Mouse (Mus musculus) intestine, postnatal 0 days (tissue): ENCODE measurements around the gene Nmu. TPM values are rescaled to one million over a fixed set of nuclear protein-coding genes. Genes with fewer than 3 reads are reported as not detected.

Experiments
- ATAC-seq: fragments of 200-750 bp; cut with Nextera tagmentation; 2 replicates; pipeline ENCODE4 v1.8.0; 2017; ENCODE audit warnings: mild to moderate bottlenecking, moderate TSS enrichment, moderate library complexity
- H3K27ac ChIP-seq: fragments of 300-500 bp; sonication (generic); 2 replicates; pipeline ENCODE4 v1.5.1; 2014; ENCODE audit warnings: mild to moderate bottlenecking, low read depth, low read length, moderate library complexity
- H3K27me3 ChIP-seq: fragments of 300-500 bp; sonication (generic); replicated peaks from 2 replicates; pipeline ENCODE4 v1.6.1; 2014; ENCODE audit warnings: low read length, mixed read lengths; ENCODE audit not compliant: control insufficient read depth, insufficient read depth
- H3K36me3 ChIP-seq: fragments of 300-500 bp; sonication (generic); 2 replicates; pipeline ENCODE4 v1.6.1; 2014; ENCODE audit warnings: mild to moderate bottlenecking, moderate library complexity; ENCODE audit not compliant: control insufficient read depth, insufficient read depth
- H3K4me1 ChIP-seq: fragments of 300-500 bp; sonication (generic); replicated peaks from 2 replicates; pipeline ENCODE4 v1.6.1; 2014; ENCODE audit warnings: antibody characterized with exemption, low read length, mixed read lengths; ENCODE audit not compliant: control insufficient read depth, insufficient read depth
- H3K4me2 ChIP-seq: fragments of 300-500 bp; sonication (generic); replicated peaks from 2 replicates; pipeline ENCODE4 v1.6.1; 2014; ENCODE audit warnings: low read depth, mild to moderate bottlenecking, moderate library complexity
- H3K4me3 ChIP-seq: fragments of 300-500 bp; sonication (generic); 2 replicates; pipeline ENCODE4 v1.5.1; 2014; ENCODE audit warnings: low read depth, low read length
- H3K9ac ChIP-seq: fragments of 300-500 bp; sonication (generic); 2 replicates; pipeline ENCODE4 v1.6.1; 2014; ENCODE audit warnings: mild to moderate bottlenecking, low read depth, low read length
- H3K9me3 ChIP-seq: fragments of 300-500 bp; sonication (generic); 2 replicates; pipeline ENCODE4 v1.6.1; 2016; ENCODE audit warnings: mixed run types; ENCODE audit not compliant: control insufficient read depth
- CTCF ChIP-seq: sonication (generic); IDR thresholded peaks from 2 replicates; pipeline ENCODE4 v1.5.1; 2016; ENCODE audit warnings: low read depth, mild to moderate bottlenecking, control low read depth, antibody characterized with exemption, moderate library complexity
- WGBS: fragments of 180-500 bp; shearing (Covaris S2); extraction: QIAGEN DNeasy Blood & Tissue Kit; methylation state at CpG from one replicate; pipeline ENCODE4 v1.1.7; 2014; 5-methylcytosine and 5-hydroxymethylcytosine counted together
- polyA plus RNA-seq: library from polyadenylated mRNA; unstranded; fragments of >200 nt; fragmentation: Nextera tagmentation; extraction: Ambion mirVana; gene quantifications from 2 replicates; pipeline ENCODE4 v1.2.1, GENCODE M21; 2015

Gene Nmu
- polyA plus RNA-seq, 1 experiment from 2014 or later = 5.8 TPM

GRCm38 (mm10) chr5:76351953-76352611, 11.5 kb downstream of the Nmu start:
- no peak overlapping the region for H3K4me2 ChIP-seq
- no peak overlapping the region for H3K4me3 ChIP-seq
- no peak overlapping the region for H3K9ac ChIP-seq
- no peaks in the 10 kb centered on the region for H3K9me3 ChIP-seq
- H3K36me3 ChIP-seq = no peaks in the 10 kb centered on the region
- WGBS = 68% methylated on average over 7 of the region's 7 CpGs
- no peak for ATAC-seq
- H3K4me1 ChIP-seq = no peaks in the 10 kb centered on the region
- H3K27me3 ChIP-seq = no peaks in the 10 kb centered on the region
- no peak overlapping the region for H3K27ac ChIP-seq
- peak; percentile 26 for TF ChIP-seq CTCF

- WGBS = 83% methylated on average over 5 of the region's 5 CpGs
- Histone ChIP-seq H3K27ac (no peak overlapping the region), H3K9me3 (no peaks in the 10 kb centered on the region), H3K4me1 (no peaks in the 10 kb centered on the region), H3K4me3 (no peak overlapping the region), H3K9ac (no peak overlapping the region), H3K4me2 (no peak overlapping the region), H3K27me3 (no peaks in the 10 kb centered on the region), H3K36me3 (no peaks in the 10 kb centered on the region)
- no peak for TF ChIP-seq CTCF
- ATAC-seq = no peak
Measured at GRCm38 (mm10) chr5:76351537-76351936, 12.1 kb downstream of the Nmu start.

- H3K27ac ChIP-seq = no peak overlapping the region
- H3K4me1 ChIP-seq = no peaks in the 10 kb centered on the region
- H3K36me3 ChIP-seq = no peaks in the 10 kb centered on the region
- H3K4me3 ChIP-seq = no peak overlapping the region
- no peak for ATAC-seq
- no peak overlapping the region for H3K9ac ChIP-seq
- TF ChIP-seq CTCF = no peak
- WGBS = 62% methylated on average over 2 of the region's 2 CpGs
- H3K27me3 ChIP-seq = no peaks in the 10 kb centered on the region
- no peak overlapping the region for H3K4me2 ChIP-seq
- H3K9me3 ChIP-seq = no peaks in the 10 kb centered on the region
Measured at GRCm38 (mm10) chr5:76346137-76346536, 17.5 kb downstream of the Nmu start.

GRCm38 (mm10) chr5:76340931-76341330, 22.7 kb downstream of the Nmu start:
- 38% methylated on average over 2 of the region's 2 CpGs for WGBS
- Histone ChIP-seq H3K27me3 (no peaks in the 10 kb centered on the region), H3K4me2 (no peak overlapping the region), H3K9me3 (no peaks in the 10 kb centered on the region), H3K27ac (no peak overlapping the region), H3K4me1 (no peaks in the 10 kb centered on the region), H3K9ac (no peak overlapping the region), H3K36me3 (no peaks in the 10 kb centered on the region), H3K4me3 (no peak overlapping the region)
- ATAC-seq = no peak
- TF ChIP-seq CTCF = no peak

- WGBS = 81% methylated on average over 8 of the region's 8 CpGs
Measured at GRCm38 (mm10) chr5:76337100-76337499, 26.5 kb downstream of the Nmu start.

GRCm38 (mm10) chr5:76333833-76334232, 29.8 kb downstream of the Nmu start:
- 80% methylated on average over 4 of the region's 4 CpGs for WGBS
- ATAC-seq = no peak
- no peak for TF ChIP-seq CTCF
- H3K9me3 ChIP-seq = no peaks in the 10 kb centered on the region
- no peaks in the 10 kb centered on the region for H3K36me3 ChIP-seq
- no peak overlapping the region for H3K4me2 ChIP-seq
- H3K4me3 ChIP-seq = no peak overlapping the region
- no peaks in the 10 kb centered on the region for H3K4me1 ChIP-seq
- no peaks in the 10 kb centered on the region for H3K27me3 ChIP-seq
- no peak overlapping the region for H3K9ac ChIP-seq
- no peak overlapping the region for H3K27ac ChIP-seq

More at GRCm38 (mm10) chr5:76337100-76337499, 26.5 kb downstream of the Nmu start:
- Histone ChIP-seq H3K9ac (no peak overlapping the region), H3K36me3 (no peaks in the 10 kb centered on the region), H3K4me2 (no peak overlapping the region), H3K27ac (no peak overlapping the region), H3K4me1 (no peaks in the 10 kb centered on the region), H3K9me3 (no peaks in the 10 kb centered on the region), H3K4me3 (no peak overlapping the region), H3K27me3 (no peaks in the 10 kb centered on the region)
- no peak for ATAC-seq
- no peak for TF ChIP-seq CTCF
